Comparison of ENCODE assay signal across 22 mouse cellular contexts in genomic region chr3:66519925-66520324, GRCm38 (mm10).
DNase-seq lines count a peak whose midpoint lies in the region; ATAC-seq and TF ChIP-seq lines count a peak whose summit lies in the region.
"Had no signal": no experiment of that assay in that cellular context is flagged by ENCODE, and none has a peak within 500 bp of the region (broad histone marks: within the 10 kb centered on the region; RNA-seq: fewer than 3 reads in every experiment).

No protein-coding gene starts in this region.

- ATAC-seq in heart, embryonic 12.5 days (ENCODE audit: insufficient number of reproducible peaks, low FRiP score), result peak; percentile 72; the same call in 1 of the 2 replicates
- peak; percentile 100 for ATAC-seq in liver, embryonic 12.5 days
- ATAC-seq in megakaryocyte-erythroid progenitor cell, adult 5-6 weeks (replicated peaks; ENCODE audit: low FRiP score, low TSS enrichment, poor library complexity, severe bottlenecking), result peak; percentile 96
- ATAC-seq in intestine, embryonic 15.5 days, result no peak
- ATAC-seq in kidney, embryonic 14.5 days (ENCODE audit: low FRiP score, low TSS enrichment), result no peak
- ATAC-seq: hindbrain, embryonic 16.5 days; intestine, postnatal 0 days; midbrain, embryonic 15.5 days had no signal

- TF ChIP-seq EP300 in heart, adult 2 months (IDR thresholded peaks at IDR 0.05; ENCODE audit: insufficient read depth, low read depth, low read length), result no peak

- no peak for TF ChIP-seq CTCF in heart, adult 2 months (IDR thresholded peaks at IDR 0.05)

- intact Hi-C loops in heart, adult 2 months (cut with DNase I), result no loop called here

- H3K79me2 ChIP-seq in heart, adult 2 months (replicated peaks; ENCODE audit: control insufficient read depth, insufficient read depth, low read length), result no peaks in the 10 kb centered on the region

- no peak overlapping the region for H3K4me3 ChIP-seq in heart, embryonic 12.5 days
- H3K4me3 ChIP-seq in heart, adult 2 months, result no peak overlapping the region
- H3K4me3 ChIP-seq in liver, embryonic 12.5 days, result no peak overlapping the region
- no peak overlapping the region for H3K4me3 ChIP-seq in midbrain, embryonic 10.5 days
- no peak overlapping the region for H3K4me3 ChIP-seq in intestine, embryonic 15.5 days (replicated peaks)
- no peak overlapping the region for H3K4me3 ChIP-seq in kidney, embryonic 14.5 days (ENCODE audit: low read length)
- H3K4me3 ChIP-seq: forebrain, embryonic 12.5 days; midbrain, embryonic 15.5 days; myocyte had no signal

- no peaks in the 10 kb centered on the region for H3K36me3 ChIP-seq in heart, embryonic 12.5 days
- no peaks in the 10 kb centered on the region for H3K36me3 ChIP-seq in heart, adult 2 months (ENCODE audit: control insufficient read depth, insufficient read depth, low read length)
- H3K36me3 ChIP-seq in liver, embryonic 12.5 days, result no peaks in the 10 kb centered on the region
- H3K36me3 ChIP-seq in midbrain, embryonic 10.5 days, result no peaks in the 10 kb centered on the region
- H3K36me3 ChIP-seq in intestine, embryonic 15.5 days, result no peaks in the 10 kb centered on the region
- no peaks in the 10 kb centered on the region for H3K36me3 ChIP-seq in kidney, embryonic 14.5 days (ENCODE audit: control insufficient read depth, insufficient read depth, low read length)
- H3K36me3 ChIP-seq: forebrain, embryonic 12.5 days; midbrain, embryonic 15.5 days had no signal

- no peak for TF ChIP-seq POLR2A in heart, adult 2 months (IDR thresholded peaks at IDR 0.05; ENCODE audit: insufficient read depth, low read depth, low read length)

- no peaks in the 10 kb centered on the region for H3K27me3 ChIP-seq in heart, embryonic 12.5 days (replicated peaks)
- H3K27me3 ChIP-seq in heart, adult 2 months (ENCODE audit: control insufficient read depth, insufficient read depth, low read length), result no peaks in the 10 kb centered on the region
- H3K27me3 ChIP-seq in liver, embryonic 12.5 days (replicated peaks), result no peaks in the 10 kb centered on the region
- no peaks in the 10 kb centered on the region for H3K27me3 ChIP-seq in midbrain, embryonic 10.5 days (ENCODE audit: low read depth, poor library complexity, severe bottlenecking)
- H3K27me3 ChIP-seq in intestine, embryonic 15.5 days (replicated peaks), result no peaks in the 10 kb centered on the region
- no peaks in the 10 kb centered on the region for H3K27me3 ChIP-seq in kidney, embryonic 14.5 days (ENCODE audit: control insufficient read depth, insufficient read depth, low read length)
- H3K27me3 ChIP-seq: forebrain, embryonic 12.5 days; midbrain, embryonic 15.5 days had no signal

- DNase-seq in heart, adult 2 months, result no peak
- peak; percentile 15 for DNase-seq in c-Kit-positive CD71-positive TER-119-negative erythroid progenitor cells, embryonic 14.5 days (ENCODE audit: low read depth)
- no peak for DNase-seq in midbrain, embryonic 10.5 days (ENCODE audit: low spot score)
- DNase-seq: adrenal gland, adult 8-10 months; B cell, adult 2 months; cerebellum, adult 11 months; cerebellum, postnatal 14 days; embryo, embryonic 11 days; gastrocnemius, postnatal 14 days; heart, postnatal 36 days; layer of hippocampus, postnatal 36 days had no signal

- H3K4me2 ChIP-seq in heart, embryonic 12.5 days, result no peak overlapping the region
- H3K4me2 ChIP-seq in liver, embryonic 12.5 days, result peak overlapping the region; percentile 40
- no peak overlapping the region for H3K4me2 ChIP-seq in intestine, embryonic 15.5 days (replicated peaks)
- H3K4me2 ChIP-seq in kidney, embryonic 14.5 days (replicated peaks; ENCODE audit: low read depth, low read length), result no peak overlapping the region
- H3K4me2 ChIP-seq: forebrain, embryonic 12.5 days; midbrain, embryonic 15.5 days had no signal

- peaks cover 27% of the 10 kb centered on the region for H3K4me1 ChIP-seq in heart, embryonic 12.5 days (replicated peaks)
- H3K4me1 ChIP-seq in heart, adult 2 months (ENCODE audit: control insufficient read depth, insufficient read depth, low read length), result no peaks in the 10 kb centered on the region
- H3K4me1 ChIP-seq in liver, embryonic 12.5 days, result peaks cover 34% of the 10 kb centered on the region
- no peaks in the 10 kb centered on the region for H3K4me1 ChIP-seq in midbrain, embryonic 10.5 days
- no peaks in the 10 kb centered on the region for H3K4me1 ChIP-seq in intestine, embryonic 15.5 days (replicated peaks)
- H3K4me1 ChIP-seq in kidney, embryonic 14.5 days (ENCODE audit: control insufficient read depth, insufficient read depth, low read length), result no peaks in the 10 kb centered on the region
- H3K4me1 ChIP-seq: midbrain, embryonic 15.5 days had no signal

- no peak overlapping the region for H3K9ac ChIP-seq in heart, embryonic 12.5 days
- H3K9ac ChIP-seq in heart, adult 2 months (ENCODE audit: low read depth, low read length), result no peak overlapping the region
- no peak overlapping the region for H3K9ac ChIP-seq in liver, embryonic 12.5 days
- no peak overlapping the region for H3K9ac ChIP-seq in intestine, embryonic 15.5 days
- H3K9ac ChIP-seq in kidney, embryonic 14.5 days (ENCODE audit: low read depth, low read length), result no peak overlapping the region
- H3K9ac ChIP-seq: forebrain, embryonic 12.5 days; midbrain, embryonic 15.5 days had no signal

- H3K27ac ChIP-seq in heart, embryonic 12.5 days (ENCODE audit: poor library complexity, severe bottlenecking), result no peak overlapping the region
- no peak overlapping the region for H3K27ac ChIP-seq in heart, adult 2 months
- H3K27ac ChIP-seq in liver, embryonic 12.5 days, result peak overlapping the region; percentile 67
- H3K27ac ChIP-seq in midbrain, embryonic 10.5 days (replicated peaks), result no peak overlapping the region
- no peak overlapping the region for H3K27ac ChIP-seq in intestine, embryonic 15.5 days
- no peak overlapping the region for H3K27ac ChIP-seq in kidney, embryonic 14.5 days (ENCODE audit: low read depth, low read length)
- H3K27ac ChIP-seq: forebrain, embryonic 12.5 days; kidney, postnatal 0 days; midbrain, embryonic 15.5 days had no signal

- H3K9me3 ChIP-seq in heart, embryonic 12.5 days (replicated peaks), result no peaks in the 10 kb centered on the region
- no peaks in the 10 kb centered on the region for H3K9me3 ChIP-seq in liver, embryonic 12.5 days (replicated peaks)
- H3K9me3 ChIP-seq in midbrain, embryonic 10.5 days (replicated peaks), result no peaks in the 10 kb centered on the region
- H3K9me3 ChIP-seq in intestine, embryonic 15.5 days, result no peaks in the 10 kb centered on the region
- no peaks in the 10 kb centered on the region for H3K9me3 ChIP-seq in kidney, embryonic 14.5 days (ENCODE audit: control insufficient read depth, low read length)
- H3K9me3 ChIP-seq: midbrain, embryonic 15.5 days had no signal

- WGBS in heart, embryonic 12.5 days, result 0% methylated on average over 1 of the region's 1 CpGs
- WGBS in heart, adult 2 months, result 31% methylated on average over 1 of the region's 1 CpGs
- WGBS in liver, embryonic 12.5 days (ENCODE audit: insufficient replicate concordance), result 10% methylated on average over 1 of the region's 1 CpGs
- 84% methylated on average over 1 of the region's 1 CpGs for WGBS in midbrain, embryonic 10.5 days
- 68% methylated on average over 1 of the region's 1 CpGs for WGBS in intestine, embryonic 15.5 days
- 88% methylated on average over 1 of the region's 1 CpGs for WGBS in kidney, embryonic 14.5 days

Comparison
In these comparisons a context has a peak if more than half of its experiments do, and no peak if none do; other contexts are left out.
1. ATAC-seq: peak in heart, embryonic 12.5 days (single experiment), liver, embryonic 12.5 days (single experiment) and megakaryocyte-erythroid progenitor cell, adult 5-6 weeks (single experiment); none in intestine, embryonic 15.5 days (single experiment) and kidney, embryonic 14.5 days (single experiment).